Mouse (Mus musculus) erythroblast, adult 5-6 weeks (primary cell): ENCODE results near the gene Ppard. TPM values are rescaled to one million over a fixed set of nuclear protein-coding genes. Genes with fewer than 3 reads are reported as not detected.

Experiments
- ATAC-seq: replicated peaks from 2 replicates; pipeline ENCODE4 v1.8.0; 2016; ENCODE audit warnings: moderate number of reproducible peaks, mild to moderate bottlenecking, moderate TSS enrichment, inconsistent platforms; ENCODE audit not compliant: poor library complexity, low FRiP score, severe bottlenecking
- total RNA-seq, 2 experiments: library from RNA; stranded (forward) in 1 of 2; stranded (reverse) in 1 of 2; fragments of 150-400 nt in 1 of 2; fragments of 200-764, 138-1000 nt in 1 of 2; gene quantifications; 2 replicates each; pipeline versions ENCODE4 v1.2.3 to v1.2.4; 2015 to 2017; ENCODE audit warnings: low replicate concordance in 2 of 2

The Ppard gene
- total RNA-seq, 2 experiments from 2014 or later: 0.77 to 0.94 TPM

DNA sequence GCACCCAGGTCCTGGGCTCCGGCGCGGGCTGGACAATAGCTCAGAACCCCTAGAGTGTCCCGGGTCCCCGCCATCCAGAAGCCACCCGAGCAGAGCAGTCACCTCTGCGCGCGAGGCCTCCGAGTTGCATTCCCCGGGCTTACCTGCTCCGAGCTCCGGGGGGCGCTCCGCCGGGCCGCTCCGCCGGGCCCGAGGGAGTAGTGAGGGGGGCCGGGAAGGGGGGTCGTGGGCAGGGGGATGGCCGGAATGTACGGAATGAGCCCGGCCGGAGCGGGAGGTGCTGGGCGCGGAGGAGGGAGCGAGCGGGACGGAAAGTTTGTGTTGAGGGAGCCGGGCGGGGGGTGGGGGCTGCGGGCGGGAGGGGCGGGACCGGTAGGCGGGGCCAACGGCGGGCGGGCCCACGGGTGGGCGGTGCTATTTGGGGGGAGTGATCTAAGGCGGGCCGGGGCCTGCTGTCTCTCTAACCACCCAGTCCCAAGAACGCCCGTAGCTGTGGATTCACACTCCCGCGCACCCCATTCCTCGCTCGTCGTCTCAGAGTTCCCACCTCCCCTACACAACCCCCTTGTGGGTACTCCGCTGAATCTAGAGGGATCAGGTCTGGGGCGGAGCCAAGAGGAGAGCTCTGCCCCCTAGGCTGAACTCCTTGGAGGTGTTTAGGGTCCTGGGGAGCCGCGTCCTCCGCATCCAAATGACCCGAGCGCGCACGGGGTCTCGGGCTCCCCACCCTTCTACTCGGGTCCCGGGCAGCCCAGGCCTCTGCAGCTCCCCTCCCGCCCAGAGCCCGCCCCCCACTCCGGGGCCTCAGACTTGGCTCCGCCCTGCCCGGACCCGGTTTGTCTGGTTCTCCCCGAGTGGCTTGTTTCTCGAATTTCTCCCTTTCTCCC is 118.2 kb downstream of the Ppard start, which contains the start of gene Tead3:
Gene Tead3 (minus strand): TSS at position 352 of the 887 bp plus-strand sequence.
- no peak for ATAC-seq

Other genes starting within 250 kb of the Ppard start
- not detected in 2 replicates for gene Tcp11, start 152.1 kb upstream of the Ppard start, total RNA-seq (2015; ENCODE audit: low replicate concordance)
- gene Tcp11, start 152.1 kb upstream of the Ppard start, total RNA-seq (2017; ENCODE audit: low replicate concordance): not detected in 2 replicates
- not detected in 2 replicates for gene Scube3, start 90.6 kb upstream of the Ppard start, total RNA-seq (2015; ENCODE audit: low replicate concordance)
- not detected in 2 replicates for gene Scube3, start 90.6 kb upstream of the Ppard start, total RNA-seq (2017; ENCODE audit: low replicate concordance)
- gene Zfp523, start 55.6 kb upstream of the Ppard start, total RNA-seq (2015; ENCODE audit: low replicate concordance): 1.5 and 2.3 TPM in 2 replicates
- 2.1 and 2.5 TPM in 2 replicates for gene Zfp523, start 55.6 kb upstream of the Ppard start, total RNA-seq (2017; ENCODE audit: low replicate concordance)
- 7.5 and 12.9 TPM in 2 replicates for gene Def6, start 24.9 kb upstream of the Ppard start, total RNA-seq (2015; ENCODE audit: low replicate concordance)
- 21.9 and 28.0 TPM in 2 replicates for gene Def6, start 24.9 kb upstream of the Ppard start, total RNA-seq (2017; ENCODE audit: low replicate concordance)
- gene Fance, start 80.8 kb downstream of the Ppard start, total RNA-seq (2015; ENCODE audit: low replicate concordance): 23.1 TPM in 1 of 2 replicates, not detected in the other
- gene Fance, start 80.8 kb downstream of the Ppard start, total RNA-seq (2017; ENCODE audit: low replicate concordance): 0.68 and 8.4 TPM in 2 replicates
- gene Rpl10a, start 95.8 kb downstream of the Ppard start, total RNA-seq (2015; ENCODE audit: low replicate concordance): 515 and 525 TPM in 2 replicates
- gene Rpl10a, start 95.8 kb downstream of the Ppard start, total RNA-seq (2017; ENCODE audit: low replicate concordance): 92.4 and 200 TPM in 2 replicates
- gene Tead3, start 118.1 kb downstream of the Ppard start, total RNA-seq (2015; ENCODE audit: low replicate concordance): not detected in 2 replicates
- gene Tead3, start 118.1 kb downstream of the Ppard start, total RNA-seq (2017; ENCODE audit: low replicate concordance): not detected in 2 replicates
- gene Tulp1, start 132.5 kb downstream of the Ppard start, total RNA-seq (2015; ENCODE audit: low replicate concordance): not detected in 2 replicates
- 0.28 TPM in 1 of 2 replicates, not detected in the other for gene Tulp1, start 132.5 kb downstream of the Ppard start, total RNA-seq (2017; ENCODE audit: low replicate concordance)